In the genomic region with DNA sequence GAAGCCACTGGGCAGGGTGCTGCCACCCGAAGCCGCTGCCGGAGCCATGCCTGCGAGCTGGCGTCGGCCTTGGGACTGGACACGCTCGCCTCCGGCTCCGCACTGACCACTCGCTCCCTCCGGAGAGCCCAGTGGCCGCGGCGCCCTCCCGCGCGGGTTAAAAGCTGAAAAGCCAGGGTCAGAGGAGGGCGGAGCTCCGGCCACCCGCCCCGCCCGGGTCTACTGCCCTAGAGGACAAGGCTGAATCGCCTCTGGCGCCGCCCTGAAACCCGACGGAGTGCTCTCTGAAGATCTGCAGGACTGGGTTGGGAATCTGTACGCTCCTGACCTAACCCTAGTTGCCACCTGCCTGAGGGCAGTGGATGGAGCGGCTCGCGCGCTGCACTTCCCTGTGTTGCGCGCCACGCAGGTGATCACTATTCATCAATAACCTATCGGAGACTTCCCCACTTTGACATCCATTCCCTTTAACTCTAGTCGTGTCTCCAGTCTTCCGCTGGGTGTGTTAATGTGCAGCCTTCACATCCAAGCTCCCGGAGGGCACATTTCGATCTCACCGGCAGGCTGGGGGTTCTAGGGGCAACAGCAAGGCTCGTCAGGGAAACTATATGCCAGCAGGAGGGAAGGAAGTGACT, we compare ENCODE assay signal across 8 mouse cellular contexts. TPM values are rescaled to one million over a fixed set of nuclear protein-coding genes. Genes with fewer than 3 reads are reported as not detected.
A peak's percentile ranks its signal among the peaks of the same experiment; 100 is the strongest.
DNase-seq lines count a peak whose midpoint lies in the region; ATAC-seq lines count a peak whose summit lies in the region.

A gene (minus strand): TSS at position 610 of the 635 bp plus-strand sequence.

- H3K27me3 ChIP-seq in embryonic facial prominence, embryonic 12.5 days, result peaks cover 71% of the 10 kb centered on the region
- peaks cover 60% of the 10 kb centered on the region for H3K27me3 ChIP-seq in heart, embryonic 16.5 days (ENCODE audit: control insufficient read depth, insufficient read depth, low read length)
- H3K27me3 ChIP-seq in liver, embryonic 12.5 days (replicated peaks), result peaks cover 81% of the 10 kb centered on the region
- peaks cover 46% of the 10 kb centered on the region for H3K27me3 ChIP-seq in neural tube, embryonic 12.5 days (replicated peaks)

- H3K4me1 ChIP-seq in embryonic facial prominence, embryonic 12.5 days, result peaks cover 8% of the 10 kb centered on the region; the same call in 1 of the 2 replicates
- H3K4me1 ChIP-seq in heart, embryonic 16.5 days (ENCODE audit: control insufficient read depth, insufficient read depth, low read length), result peaks cover 7% of the 10 kb centered on the region
- H3K4me1 ChIP-seq in liver, embryonic 12.5 days, result 0 out of 2 replicates have a peak, but pooled peaks cover 6% of the 10 kb centered on the region
- H3K4me1 ChIP-seq in neural tube, embryonic 12.5 days, result peaks cover 9% of the 10 kb centered on the region

- no peak for ATAC-seq in embryonic facial prominence, embryonic 12.5 days (ENCODE audit: insufficient number of reproducible peaks, insufficient read depth, low FRiP score, low TSS enrichment)
- no peak for ATAC-seq in heart, embryonic 16.5 days (replicated peaks; ENCODE audit: extremely low read depth, insufficient read depth, low FRiP score)
- ATAC-seq in liver, embryonic 12.5 days, result no peak
- no peak for ATAC-seq in neural tube, embryonic 12.5 days (ENCODE audit: low FRiP score, low read depth)
- no peak for ATAC-seq in erythroid progenitor cell, adult 5-6 weeks (replicated peaks; ENCODE audit: low FRiP score, poor library complexity, severe bottlenecking)

- no peaks in the 10 kb centered on the region for H3K36me3 ChIP-seq in embryonic facial prominence, embryonic 12.5 days
- H3K36me3 ChIP-seq in heart, embryonic 16.5 days (ENCODE audit: control insufficient read depth, insufficient read depth), result no peaks in the 10 kb centered on the region
- H3K36me3 ChIP-seq in liver, embryonic 12.5 days, result no peaks in the 10 kb centered on the region
- no peaks in the 10 kb centered on the region for H3K36me3 ChIP-seq in neural tube, embryonic 12.5 days

- no peaks in the 10 kb centered on the region for H3K9me3 ChIP-seq in embryonic facial prominence, embryonic 12.5 days
- no peaks in the 10 kb centered on the region for H3K9me3 ChIP-seq in heart, embryonic 16.5 days (replicated peaks; ENCODE audit: control insufficient read depth, low read length)
- no peaks in the 10 kb centered on the region for H3K9me3 ChIP-seq in liver, embryonic 12.5 days (replicated peaks)
- H3K9me3 ChIP-seq in neural tube, embryonic 12.5 days, result no peaks in the 10 kb centered on the region

- peak within 1 kb of the TSS; percentile 69 for H3K4me2 ChIP-seq in embryonic facial prominence, embryonic 12.5 days (replicated peaks)
- peak within 1 kb of the TSS; percentile 81 for H3K4me2 ChIP-seq in heart, embryonic 16.5 days (ENCODE audit: low read depth, low read length)
- peak within 1 kb of the TSS; percentile 54 for H3K4me2 ChIP-seq in liver, embryonic 12.5 days
- peak within 1 kb of the TSS; percentile 77 for H3K4me2 ChIP-seq in neural tube, embryonic 12.5 days (replicated peaks)

- H3K27ac ChIP-seq in embryonic facial prominence, embryonic 12.5 days, result no peak within 1 kb of the TSS
- no peak within 1 kb of the TSS for H3K27ac ChIP-seq in heart, embryonic 16.5 days (ENCODE audit: low read length)
- H3K27ac ChIP-seq in liver, embryonic 12.5 days, result no peak within 1 kb of the TSS
- H3K27ac ChIP-seq in neural tube, embryonic 12.5 days, result no peak within 1 kb of the TSS

- DNase-seq in frontal cortex, postnatal 36 days (ENCODE audit: low spot score in 2 of 2), result peak; percentile 5 to 15
- no peak for DNase-seq in frontal cortex, postnatal 25 days (ENCODE audit: low spot score in 2 of 2)
- peak; percentile 83 to 90 for DNase-seq in kidney, postnatal 25 days

- WGBS in embryonic facial prominence, embryonic 12.5 days, result under 1% methylated on average over 43 of the region's 43 CpGs
- WGBS in heart, embryonic 16.5 days, result 1% methylated on average over 37 of the region's 43 CpGs
- WGBS in liver, embryonic 12.5 days (ENCODE audit: insufficient replicate concordance), result 2% methylated on average over 43 of the region's 43 CpGs
- under 1% methylated on average over 43 of the region's 43 CpGs for WGBS in neural tube, embryonic 12.5 days

- H3K9ac ChIP-seq in embryonic facial prominence, embryonic 12.5 days, result 0 out of 2 replicates have a peak within 1 kb of the TSS, but pooled peaks have one; percentile 10
- H3K9ac ChIP-seq in heart, embryonic 16.5 days (ENCODE audit: low read length), result peak within 1 kb of the TSS; percentile 52
- H3K9ac ChIP-seq in liver, embryonic 12.5 days, result no peak within 1 kb of the TSS
- H3K9ac ChIP-seq in neural tube, embryonic 12.5 days, result peak within 1 kb of the TSS; percentile 41

- H3K4me3 ChIP-seq in embryonic facial prominence, embryonic 12.5 days, result peak within 1 kb of the TSS; percentile 35
- H3K4me3 ChIP-seq in heart, embryonic 16.5 days (ENCODE audit: low read length), result peak within 1 kb of the TSS; percentile 55
- H3K4me3 ChIP-seq in liver, embryonic 12.5 days, result peak within 1 kb of the TSS; percentile 29
- peak within 1 kb of the TSS; percentile 40 for H3K4me3 ChIP-seq in neural tube, embryonic 12.5 days

RNA-seq across cellular contexts. Expression of the gene that starts here (rescaled TPM):
- 0.43 and 0.62 TPM in 2 replicates for polyA plus RNA-seq in embryonic facial prominence, embryonic 12.5 days (2016; fragmentation: Nextera tagmentation; extraction: Ambion mirVana)
- polyA plus RNA-seq in heart, embryonic 16.5 days (2015; fragmentation: Nextera tagmentation; extraction: Ambion mirVana), result 4.1 and 4.8 TPM in 2 replicates
- polyA plus RNA-seq in liver, embryonic 12.5 days (2016; fragmentation: Nextera tagmentation; extraction: Ambion mirVana), result not detected in 2 replicates
- polyA plus RNA-seq in neural tube, embryonic 12.5 days (2016; fragmentation: Nextera tagmentation; extraction: Ambion mirVana), result 0.96 and 1.1 TPM in 2 replicates
- total RNA-seq in erythroid progenitor cell, adult 5-6 weeks (2015; ENCODE audit: low replicate concordance), result not detected in 2 replicates
- total RNA-seq in erythroid progenitor cell, adult 5-6 weeks (2017; ENCODE audit: low replicate concordance), result not detected in 2 replicates

Comparison
In these comparisons a context has a peak if more than half of its experiments do, and no peak if none do; other contexts are left out.
1. DNase-seq: peak in frontal cortex, postnatal 36 days (2 of 2) and kidney, postnatal 25 days (2 of 2); none in frontal cortex, postnatal 25 days (0 of 2).
2. Peak in every context shown above with its lines, with median percentiles within 50 percentile points of each other: H3K4me2 ChIP-seq and H3K4me3 ChIP-seq.